Mouse (Mus musculus): ENCODE measurements around the gene Krtap3-2. TPM values are rescaled to one million over a fixed set of nuclear protein-coding genes. Genes with fewer than 3 reads are reported as not detected.

Krtap3-2 gene
- polyA plus RNA-seq (2012; rRNA removed; ENCODE audit: low replicate concordance) = not detected in 2 replicates

DNA sequence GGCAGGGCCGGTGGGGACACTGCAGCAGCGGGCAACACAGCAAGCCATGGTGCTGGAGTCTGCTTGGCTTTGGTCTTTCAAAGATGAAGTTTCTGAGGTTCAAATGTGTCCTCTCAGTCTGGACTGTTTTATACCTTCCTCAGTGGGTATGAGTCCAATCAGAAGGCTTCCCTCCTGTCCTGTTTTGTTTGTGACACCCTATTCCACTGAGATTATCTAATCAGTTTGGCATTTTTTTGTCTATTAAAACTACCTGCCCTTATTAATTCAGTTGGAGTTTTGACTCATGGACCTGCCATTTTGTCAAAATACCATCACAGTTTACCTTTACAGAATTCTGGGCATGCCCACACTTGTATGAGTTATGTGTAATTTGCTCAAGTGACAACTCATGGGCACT, at the start of gene Krtap3-2:
Gene Krtap3-2 (minus strand): TSS at position 101 of the 400 bp plus-strand sequence.

GRCm38 (mm10) chr11:99603208-99603607, 46.6 kb upstream of the Krtap3-2 start, which contains the start of gene Gm11938:
TSS of gene Gm11938 (minus strand) at chr11:99603308.

GRCm38 (mm10) chr11:99597742-99598141, 41.1 kb upstream of the Krtap3-2 start, which contains the start of gene Krtap9-3:
TSS of gene Krtap9-3 (minus strand) at chr11:99598105.

DNA sequence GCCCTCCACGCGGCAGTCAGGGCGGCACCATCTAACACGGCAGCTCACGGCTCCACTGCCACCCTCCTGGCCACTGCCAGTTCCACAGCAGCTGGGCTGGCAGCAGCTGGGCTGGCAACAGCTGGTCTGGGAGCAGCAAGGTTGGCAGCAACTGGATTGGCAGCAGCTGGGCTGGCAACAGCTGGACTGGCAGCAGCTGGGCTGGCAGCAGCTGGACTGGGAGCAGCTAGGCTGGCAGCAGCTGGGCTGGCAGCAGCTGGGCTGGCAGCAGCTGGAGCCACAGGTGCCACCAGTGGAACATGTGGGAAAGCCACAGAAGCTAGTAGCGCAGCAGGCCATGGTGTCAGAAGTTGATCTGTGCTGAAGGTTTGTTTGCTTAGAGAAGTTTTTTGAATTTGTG, 34.3 kb upstream of the Krtap3-2 start, which contains the start of gene Krtap1-3:
Gene Krtap1-3 (minus strand): TSS at position 359 of the 400 bp plus-strand sequence.

GRCm38 (mm10) chr11:99583245-99583704, 26.6 kb upstream of the Krtap3-2 start, which contains the start of gene Krtap1-4:
TSS of gene Krtap1-4 (minus strand) at chr11:99583654.

DNA sequence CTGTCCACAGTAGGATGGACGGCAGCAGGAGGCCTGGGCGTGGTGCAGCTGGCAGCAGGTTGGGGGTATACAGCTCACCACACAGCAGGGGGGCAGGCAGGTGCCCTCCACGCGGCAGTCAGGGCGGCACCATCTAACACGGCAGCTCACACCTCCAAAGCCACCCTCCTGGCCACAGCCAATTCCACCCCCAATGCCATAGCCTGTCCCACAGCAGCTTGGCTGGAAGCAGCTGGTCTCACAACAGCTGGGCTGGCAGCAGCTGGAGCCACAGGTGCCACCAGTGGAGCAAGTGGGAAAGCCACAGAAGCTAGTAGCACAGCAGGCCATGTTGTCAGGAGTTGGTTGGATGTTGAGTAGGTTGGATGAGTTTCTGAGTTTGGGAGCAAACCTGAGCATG, 24.0 kb upstream of the Krtap3-2 start, which contains the start of gene Krtap1-5:
Gene Krtap1-5 (minus strand): TSS at position 381 of the 400 bp plus-strand sequence.

DNA sequence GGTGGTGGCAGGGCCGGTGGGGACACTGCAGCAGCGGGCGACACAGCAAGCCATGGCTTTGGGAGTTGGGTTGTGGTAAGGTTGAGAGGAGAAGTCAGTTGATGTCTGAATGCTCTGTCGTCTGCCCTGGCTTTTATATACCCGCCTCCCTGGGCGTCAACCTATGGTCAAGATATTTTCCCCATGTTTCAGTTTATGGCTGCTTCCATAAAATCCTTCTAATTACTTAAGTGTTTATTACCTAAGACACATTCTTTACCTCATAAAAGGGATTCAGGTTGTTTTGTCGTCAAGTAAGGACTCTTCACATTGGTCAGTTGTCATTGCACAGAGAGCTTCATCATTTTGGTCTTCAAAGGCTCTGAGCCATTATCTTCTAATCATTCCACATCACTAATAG, 9.9 kb upstream of the Krtap3-2 start, which contains the start of gene Krtap3-1:
Gene Krtap3-1 (minus strand): TSS at position 101 of the 400 bp plus-strand sequence.

GRCm38 (mm10) chr11:99559366-99559765, 2.7 kb upstream of the Krtap3-2 start, which contains the start of gene Gm11939:
TSS of gene Gm11939 (minus strand) at chr11:99559466.

DNA sequence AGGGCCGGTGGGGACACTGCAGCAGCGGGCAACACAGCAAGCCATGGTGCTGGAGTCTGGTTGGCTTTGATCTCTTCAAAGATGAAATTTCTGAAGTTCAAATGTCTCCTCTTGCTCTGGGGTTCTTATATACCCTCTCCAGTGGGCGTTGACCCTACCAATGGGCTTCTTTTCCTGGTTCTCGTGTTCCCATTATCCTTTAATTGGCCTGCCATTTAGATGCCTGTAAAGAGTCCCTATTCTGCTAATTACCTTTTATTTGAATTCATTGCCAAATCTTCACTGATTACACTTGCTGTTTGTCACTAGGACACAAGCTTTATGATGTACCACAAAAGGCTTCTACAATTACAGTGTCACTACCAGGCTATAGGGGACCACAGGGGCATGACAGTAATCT, 5.9 kb downstream of the Krtap3-2 start, which contains the start of gene Krtap3-3:
Gene Krtap3-3 (minus strand): TSS at position 101 of the 400 bp plus-strand sequence.

DNA sequence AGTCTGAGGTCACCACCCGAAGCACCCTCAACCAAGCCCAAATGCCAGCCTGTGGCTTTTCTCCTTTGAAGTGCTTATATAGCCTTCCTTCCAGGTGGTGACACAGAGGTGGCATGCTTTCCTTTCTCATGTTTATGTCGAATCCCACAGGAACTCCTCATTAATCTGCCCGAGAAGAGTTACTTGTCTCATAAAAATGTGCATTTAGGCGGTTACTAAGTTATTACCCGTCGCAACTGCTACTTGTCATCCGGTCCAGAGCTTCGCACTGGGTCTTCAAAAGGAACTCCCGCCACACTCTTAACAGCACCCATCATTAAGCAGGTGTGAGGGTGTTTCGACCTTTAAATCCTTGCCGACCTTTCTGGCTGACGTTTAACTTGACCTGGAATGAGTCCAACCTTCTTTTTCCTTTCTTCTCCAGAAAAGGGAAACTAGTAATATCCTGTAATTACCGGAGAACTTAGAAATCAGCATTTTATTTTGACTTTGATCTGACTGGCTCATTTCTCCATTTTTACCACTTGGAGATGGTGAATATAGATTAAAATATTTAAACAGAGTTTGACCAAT, 35.3 kb downstream of the Krtap3-2 start, which contains the start of gene Krt39:
Gene Krt39 (minus strand): TSS at position 51 of the 573 bp plus-strand sequence.

Other genes with a start within 250 kb of the Krtap3-2 start
- 0.45 TPM in 1 of 2 replicates, not detected in the other for gene Krt25, start 233.9 kb downstream of the Krtap3-2 start, polyA plus RNA-seq (2012; rRNA removed; ENCODE audit: low replicate concordance)
- gene Krt26, start 218.9 kb downstream of the Krtap3-2 start, polyA plus RNA-seq (2012; rRNA removed; ENCODE audit: low replicate concordance) = not detected in 2 replicates
- gene Krt27, start 205.7 kb downstream of the Krtap3-2 start, polyA plus RNA-seq (2012; rRNA removed; ENCODE audit: low replicate concordance) = not detected in 2 replicates
- gene Krt28, start 181.9 kb downstream of the Krtap3-2 start, polyA plus RNA-seq (2012; rRNA removed; ENCODE audit: low replicate concordance) = 0.09 and 0.12 TPM in 2 replicates
- gene Krt10, start 167.5 kb downstream of the Krtap3-2 start, polyA plus RNA-seq (2012; rRNA removed; ENCODE audit: low replicate concordance) = 0.95 and 1.5 TPM in 2 replicates
- gene Krt12, start 134.6 kb downstream of the Krtap3-2 start, polyA plus RNA-seq (2012; rRNA removed; ENCODE audit: low replicate concordance) = 0.48 TPM in 1 of 2 replicates, not detected in the other
- gene Krt20, start 118.7 kb downstream of the Krtap3-2 start, polyA plus RNA-seq (2012; rRNA removed; ENCODE audit: low replicate concordance) = 0.21 and 0.69 TPM in 2 replicates
- 7.2 TPM in 1 of 2 replicates, not detected in the other for gene Krt23, start 63.7 kb downstream of the Krtap3-2 start, polyA plus RNA-seq (2012; rRNA removed; ENCODE audit: low replicate concordance)
- gene Krt39, start 35.5 kb downstream of the Krtap3-2 start, polyA plus RNA-seq (2012; rRNA removed; ENCODE audit: low replicate concordance) = 0.33 TPM in 1 of 2 replicates, not detected in the other
- not detected in 2 replicates for gene Krt40, start 13.7 kb downstream of the Krtap3-2 start, polyA plus RNA-seq (2012; rRNA removed; ENCODE audit: low replicate concordance)
- not detected in 2 replicates for gene Krtap3-3, start 6.0 kb downstream of the Krtap3-2 start, polyA plus RNA-seq (2012; rRNA removed; ENCODE audit: low replicate concordance)
- not detected in 2 replicates for gene Gm11939, start 2.6 kb upstream of the Krtap3-2 start, polyA plus RNA-seq (2012; rRNA removed; ENCODE audit: low replicate concordance)
- not detected in 2 replicates for gene Krtap3-1, start 9.8 kb upstream of the Krtap3-2 start, polyA plus RNA-seq (2012; rRNA removed; ENCODE audit: low replicate concordance)
- not detected in 2 replicates for gene Krtap1-5, start 24.2 kb upstream of the Krtap3-2 start, polyA plus RNA-seq (2012; rRNA removed; ENCODE audit: low replicate concordance)
- gene Krtap1-4, start 26.8 kb upstream of the Krtap3-2 start, polyA plus RNA-seq (2012; rRNA removed; ENCODE audit: low replicate concordance) = not detected in 2 replicates
- not detected in 2 replicates for gene Krtap1-3, start 34.5 kb upstream of the Krtap3-2 start, polyA plus RNA-seq (2012; rRNA removed; ENCODE audit: low replicate concordance)
- not detected in 2 replicates for gene Krtap9-3, start 41.3 kb upstream of the Krtap3-2 start, polyA plus RNA-seq (2012; rRNA removed; ENCODE audit: low replicate concordance)
- not detected in 2 replicates for gene Gm11938, start 46.5 kb upstream of the Krtap3-2 start, polyA plus RNA-seq (2012; rRNA removed; ENCODE audit: low replicate concordance)
- not detected in 2 replicates for gene Gm11937, start 53.3 kb upstream of the Krtap3-2 start, polyA plus RNA-seq (2012; rRNA removed; ENCODE audit: low replicate concordance)
- not detected in 2 replicates for gene Krtap2-4, start 58.0 kb upstream of the Krtap3-2 start, polyA plus RNA-seq (2012; rRNA removed; ENCODE audit: low replicate concordance)
- gene Gm11562, start 63.6 kb upstream of the Krtap3-2 start, polyA plus RNA-seq (2012; rRNA removed; ENCODE audit: low replicate concordance) = not detected in 2 replicates
- not detected in 2 replicates for gene Krtap4-1, start 71.4 kb upstream of the Krtap3-2 start, polyA plus RNA-seq (2012; rRNA removed; ENCODE audit: low replicate concordance)
- gene Krtap4-2, start 78.2 kb upstream of the Krtap3-2 start, polyA plus RNA-seq (2012; rRNA removed; ENCODE audit: low replicate concordance) = not detected in 2 replicates
- gene Krtap4-7, start 87.2 kb upstream of the Krtap3-2 start, polyA plus RNA-seq (2012; rRNA removed; ENCODE audit: low replicate concordance) = not detected in 2 replicates
- gene Gm11555, start 93.4 kb upstream of the Krtap3-2 start, polyA plus RNA-seq (2012; rRNA removed; ENCODE audit: low replicate concordance) = not detected in 2 replicates
- gene Gm11563, start 102.1 kb upstream of the Krtap3-2 start, polyA plus RNA-seq (2012; rRNA removed; ENCODE audit: low replicate concordance) = not detected in 2 replicates
- not detected in 2 replicates for gene Krtap4-6, start 109.1 kb upstream of the Krtap3-2 start, polyA plus RNA-seq (2012; rRNA removed; ENCODE audit: low replicate concordance)
- not detected in 2 replicates for gene Gm14190, start 133.9 kb upstream of the Krtap3-2 start, polyA plus RNA-seq (2012; rRNA removed; ENCODE audit: low replicate concordance)
- gene Gm14180, start 177.4 kb upstream of the Krtap3-2 start, polyA plus RNA-seq (2012; rRNA removed; ENCODE audit: low replicate concordance) = not detected in 2 replicates
- gene Gm11595, start 216.1 kb upstream of the Krtap3-2 start, polyA plus RNA-seq (2012; rRNA removed; ENCODE audit: low replicate concordance) = not detected in 2 replicates
- not detected in 2 replicates for gene Krtap4-8, start 223.9 kb upstream of the Krtap3-2 start, polyA plus RNA-seq (2012; rRNA removed; ENCODE audit: low replicate concordance)
- gene Krtap4-9, start 228.3 kb upstream of the Krtap3-2 start, polyA plus RNA-seq (2012; rRNA removed; ENCODE audit: low replicate concordance) = not detected in 2 replicates
- not detected in 2 replicates for gene Gm11596, start 236.6 kb upstream of the Krtap3-2 start, polyA plus RNA-seq (2012; rRNA removed; ENCODE audit: low replicate concordance)
- not detected in 2 replicates for gene Gm11569, start 242.1 kb upstream of the Krtap3-2 start, polyA plus RNA-seq (2012; rRNA removed; ENCODE audit: low replicate concordance)
- gene Gm11554, start 247.6 kb upstream of the Krtap3-2 start, polyA plus RNA-seq (2012; rRNA removed; ENCODE audit: low replicate concordance) = not detected in 2 replicates